Mouse (Mus musculus): ENCODE data around the gene Zc3hav1l. TPM values are rescaled to one million over a fixed set of nuclear protein-coding genes. Genes with fewer than 3 reads are reported as not detected.

Gene Zc3hav1l
- polyA plus RNA-seq, 2 experiments: 14.6 to 44.3 TPM

DNA sequence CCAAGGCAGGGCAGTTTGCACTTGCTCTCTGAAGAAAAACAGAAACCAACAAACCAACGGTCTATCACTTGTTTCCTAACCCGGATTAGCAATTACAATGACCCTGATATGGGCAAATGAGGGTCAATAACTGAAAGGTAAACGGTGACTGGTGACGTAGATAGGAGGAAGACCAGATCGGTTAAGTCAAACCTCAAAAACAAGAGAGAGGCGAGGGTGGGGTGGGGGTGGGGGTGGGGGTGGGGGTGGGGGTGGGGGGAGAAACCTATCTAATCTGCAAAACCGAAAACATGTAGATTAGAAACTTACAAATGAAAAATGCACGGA is 43.6 kb upstream of the Zc3hav1l start:
- Histone ChIP-seq H3K9ac (ENCODE audit: low read depth, low read length, severe bottlenecking) (no peak overlapping the region), H3K4me3 (replicated peaks; ENCODE audit: low read length) (no peak overlapping the region), H3K4me1 (ENCODE audit: control insufficient read depth, insufficient read depth, low read length) (no peaks in the 10 kb centered on the region), H3K27ac (replicated peaks; ENCODE audit: low read depth, low read length) (no peak overlapping the region), H3K27me3 (ENCODE audit: control insufficient read depth, insufficient read depth, low read length) (no peaks in the 10 kb centered on the region), H3K36me3 (ENCODE audit: control insufficient read depth, insufficient read depth, low read length) (no peaks in the 10 kb centered on the region), H3K9me3 (ENCODE audit: control insufficient read depth, low read length) (no peaks in the 10 kb centered on the region), H3K4me2 (replicated peaks; ENCODE audit: low read depth, low read length, severe bottlenecking) (no peak overlapping the region)
- no peak for ATAC-seq (ENCODE audit: low FRiP score, low read depth)
- WGBS: 72% methylated on average over 8 of the region's 8 CpGs
- no peak for TF ChIP-seq POLR2A (IDR thresholded peaks at IDR 0.05; ENCODE audit: borderline replicate concordance, extremely low read depth, insufficient read depth, insufficient read length)
- no peak for DNase-seq (ENCODE audit: low spot score)

DNA sequence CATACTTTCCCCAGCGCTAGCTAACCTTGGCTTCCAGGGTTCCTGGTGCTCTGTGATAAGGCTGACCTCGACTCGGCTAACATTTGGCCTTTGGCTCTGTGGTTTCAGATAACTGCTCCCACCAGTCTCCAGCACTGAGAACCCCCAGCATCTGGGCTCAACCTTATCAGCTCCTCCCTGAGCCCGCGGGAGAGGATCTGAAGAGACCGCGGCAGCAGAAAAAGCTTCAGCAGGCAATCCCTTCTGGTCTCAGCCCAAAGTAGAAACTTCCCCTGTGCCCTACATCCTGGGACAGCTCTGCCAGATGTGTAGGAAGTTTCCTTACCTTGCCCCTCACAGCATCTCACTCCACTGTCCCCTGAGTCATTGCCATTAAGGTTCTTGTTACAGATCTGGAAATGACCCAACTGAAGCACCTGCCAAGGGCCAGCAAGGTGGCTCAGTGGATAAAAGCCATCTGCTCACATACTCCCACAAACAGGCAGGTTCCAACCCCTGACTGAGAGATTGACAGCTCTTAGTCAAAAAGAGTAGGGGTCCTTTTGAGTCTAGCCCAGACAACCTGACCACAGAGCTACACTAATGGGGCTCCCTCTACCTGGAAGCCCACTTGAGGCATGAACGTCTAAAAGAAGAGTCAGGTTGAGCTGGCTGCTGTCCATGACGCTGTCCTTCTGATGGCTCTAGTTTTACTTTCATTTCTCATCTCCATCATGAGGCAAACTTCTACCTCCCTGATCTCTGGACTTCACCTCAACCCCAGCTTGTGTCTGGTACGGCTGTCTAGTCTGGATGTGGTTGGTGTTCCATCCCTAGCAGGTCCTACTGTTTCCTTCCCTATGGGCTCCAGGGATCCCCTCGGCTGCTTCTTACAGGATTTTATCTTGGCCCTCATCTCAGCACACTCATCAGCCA is 42.9 kb upstream of the Zc3hav1l start:
- H3K9me3 ChIP-seq (ENCODE audit: control insufficient read depth, low read length): no peaks in the 10 kb centered on the region
- no peak overlapping the region for H3K27ac ChIP-seq (replicated peaks; ENCODE audit: low read depth, low read length)
- H3K4me1 ChIP-seq (ENCODE audit: control insufficient read depth, insufficient read depth, low read length): no peaks in the 10 kb centered on the region
- H3K4me2 ChIP-seq (replicated peaks; ENCODE audit: low read depth, low read length, severe bottlenecking): no peak overlapping the region
- ATAC-seq (ENCODE audit: low FRiP score, low read depth) (no peak), DNase-seq (ENCODE audit: low spot score) (no peak)
- 56% methylated on average over 11 of the region's 11 CpGs for WGBS
- H3K9ac ChIP-seq (ENCODE audit: low read depth, low read length, severe bottlenecking): no peak overlapping the region
- no peaks in the 10 kb centered on the region for H3K27me3 ChIP-seq (ENCODE audit: control insufficient read depth, insufficient read depth, low read length)
- TF ChIP-seq POLR2A (IDR thresholded peaks at IDR 0.05; ENCODE audit: borderline replicate concordance, extremely low read depth, insufficient read depth, insufficient read length): no peak
- H3K36me3 ChIP-seq (ENCODE audit: control insufficient read depth, insufficient read depth, low read length): no peaks in the 10 kb centered on the region
- no peak overlapping the region for H3K4me3 ChIP-seq (replicated peaks; ENCODE audit: low read length)

DNA sequence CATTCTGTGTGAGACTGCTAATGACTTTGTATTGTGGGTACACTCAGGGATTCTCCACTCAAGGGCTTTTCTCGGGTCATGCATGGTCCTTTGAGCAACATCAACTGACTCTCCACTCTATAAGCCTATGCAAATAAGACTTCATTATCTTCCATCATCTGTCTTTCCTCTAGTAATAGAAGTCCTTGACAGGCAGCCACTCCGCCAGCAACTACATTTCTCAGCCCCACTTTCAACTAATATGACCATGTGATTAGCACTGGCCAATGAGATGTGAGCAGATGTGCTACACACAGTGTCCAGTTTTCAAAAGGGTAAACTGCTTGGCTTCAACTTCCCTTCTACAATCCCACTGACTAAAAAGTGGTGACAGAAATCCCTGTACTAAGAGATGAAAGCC is 40.0 kb upstream of the Zc3hav1l start:
- no peak overlapping the region for H3K9ac ChIP-seq (ENCODE audit: low read depth, low read length, severe bottlenecking)
- no peaks in the 10 kb centered on the region for H3K36me3 ChIP-seq (ENCODE audit: control insufficient read depth, insufficient read depth, low read length)
- H3K27me3 ChIP-seq (ENCODE audit: control insufficient read depth, insufficient read depth, low read length): no peaks in the 10 kb centered on the region
- ATAC-seq (ENCODE audit: low FRiP score, low read depth) (no peak), DNase-seq (ENCODE audit: low spot score) (no peak)
- H3K27ac ChIP-seq (replicated peaks; ENCODE audit: low read depth, low read length): no peak overlapping the region
- H3K4me1 ChIP-seq (ENCODE audit: control insufficient read depth, insufficient read depth, low read length): no peaks in the 10 kb centered on the region
- no peak overlapping the region for H3K4me2 ChIP-seq (replicated peaks; ENCODE audit: low read depth, low read length, severe bottlenecking)
- WGBS: 59% methylated on average over 2 of the region's 2 CpGs
- no peak for TF ChIP-seq POLR2A (IDR thresholded peaks at IDR 0.05; ENCODE audit: borderline replicate concordance, extremely low read depth, insufficient read depth, insufficient read length)
- no peaks in the 10 kb centered on the region for H3K9me3 ChIP-seq (ENCODE audit: control insufficient read depth, low read length)
- H3K4me3 ChIP-seq (replicated peaks; ENCODE audit: low read length): no peak overlapping the region

DNA sequence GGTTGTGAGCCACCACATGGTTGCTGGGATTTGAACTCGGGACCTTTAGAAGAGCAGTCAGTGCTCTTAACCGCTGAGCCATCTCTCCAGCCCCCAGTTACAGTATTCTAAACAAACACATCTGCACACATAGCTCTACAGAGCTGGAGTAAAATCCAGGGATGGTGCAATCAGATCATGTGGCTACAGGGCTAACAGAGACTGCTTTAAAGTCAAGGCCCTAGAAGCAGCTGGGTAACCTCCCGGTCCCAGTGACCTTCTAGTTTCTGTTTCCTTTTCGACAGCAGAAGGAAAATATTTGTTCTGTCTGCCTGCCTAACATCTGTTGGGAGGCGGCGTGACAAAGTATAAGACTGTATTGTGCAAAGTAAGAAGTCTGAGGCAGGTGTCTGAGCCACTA is 38.9 kb upstream of the Zc3hav1l start:
- Histone ChIP-seq H3K27ac (replicated peaks; ENCODE audit: low read depth, low read length) (no peak overlapping the region), H3K4me1 (ENCODE audit: control insufficient read depth, insufficient read depth, low read length) (no peaks in the 10 kb centered on the region), H3K36me3 (ENCODE audit: control insufficient read depth, insufficient read depth, low read length) (no peaks in the 10 kb centered on the region), H3K4me2 (replicated peaks; ENCODE audit: low read depth, low read length, severe bottlenecking) (no peak overlapping the region), H3K27me3 (ENCODE audit: control insufficient read depth, insufficient read depth, low read length) (no peaks in the 10 kb centered on the region), H3K9ac (ENCODE audit: low read depth, low read length, severe bottlenecking) (no peak overlapping the region), H3K9me3 (ENCODE audit: control insufficient read depth, low read length) (no peaks in the 10 kb centered on the region), H3K4me3 (replicated peaks; ENCODE audit: low read length) (no peak overlapping the region)
- DNase-seq (ENCODE audit: low spot score) (no peak), ATAC-seq (ENCODE audit: low FRiP score, low read depth) (no peak)
- TF ChIP-seq POLR2A (IDR thresholded peaks at IDR 0.05; ENCODE audit: borderline replicate concordance, extremely low read depth, insufficient read depth, insufficient read length): no peak
- WGBS: 82% methylated on average over 6 of the region's 6 CpGs

DNA sequence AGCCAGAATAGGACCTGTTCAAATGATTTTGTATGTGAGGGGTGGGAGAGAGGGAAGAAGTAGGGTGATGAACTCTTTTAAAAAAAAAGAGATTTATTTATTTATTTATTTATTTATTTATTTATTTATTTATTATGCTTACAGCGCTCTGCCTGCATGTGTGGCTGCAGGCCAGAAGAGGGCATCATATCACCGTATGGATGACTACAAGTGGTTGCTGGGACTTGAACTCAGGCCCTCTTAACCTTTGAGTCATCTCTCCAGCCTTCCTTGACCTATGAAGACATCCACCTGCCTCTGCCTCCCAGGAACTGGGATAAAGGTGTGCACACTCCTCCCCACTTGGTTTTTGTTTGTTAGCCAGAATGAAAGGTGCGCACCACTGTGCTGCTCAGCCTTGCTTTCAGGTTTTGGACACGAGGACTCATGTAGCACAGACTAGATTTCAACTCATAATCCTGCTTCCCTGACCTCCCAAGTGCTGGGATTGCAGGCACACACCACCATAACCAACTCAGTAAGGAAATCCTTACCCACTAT is 38.2 kb upstream of the Zc3hav1l start:
- no peak for ATAC-seq (ENCODE audit: low FRiP score, low read depth)
- no peak for DNase-seq (ENCODE audit: low spot score)
- 82% methylated on average over 4 of the region's 4 CpGs for WGBS
- Histone ChIP-seq H3K36me3 (ENCODE audit: control insufficient read depth, insufficient read depth, low read length) (no peaks in the 10 kb centered on the region), H3K9ac (ENCODE audit: low read depth, low read length, severe bottlenecking) (no peak overlapping the region), H3K4me2 (replicated peaks; ENCODE audit: low read depth, low read length, severe bottlenecking) (no peak overlapping the region), H3K4me3 (replicated peaks; ENCODE audit: low read length) (no peak overlapping the region), H3K9me3 (ENCODE audit: control insufficient read depth, low read length) (no peaks in the 10 kb centered on the region), H3K27me3 (ENCODE audit: control insufficient read depth, insufficient read depth, low read length) (no peaks in the 10 kb centered on the region), H3K27ac (replicated peaks; ENCODE audit: low read depth, low read length) (no peak overlapping the region), H3K4me1 (ENCODE audit: control insufficient read depth, insufficient read depth, low read length) (no peaks in the 10 kb centered on the region)
- TF ChIP-seq POLR2A (IDR thresholded peaks at IDR 0.05; ENCODE audit: borderline replicate concordance, extremely low read depth, insufficient read depth, insufficient read length): no peak

Measured in limb, embryonic 14.5 days (tissue).